Mouse (Mus musculus) brain, embryonic 14.5 days (tissue): ENCODE measurements around the gene Ints5.

Experiments
- CTCF ChIP-seq: fragments of 200-500 bp; IDR thresholded peaks from 2 replicates; pipeline ENCODE4 v1.5.1; 2012; ENCODE audit warnings: inconsistent platforms, mild to moderate bottlenecking, moderate library complexity, borderline replicate concordance; ENCODE audit not compliant: insufficient read depth, insufficient read length; ENCODE audit errors: extremely low read depth
- POLR2A ChIP-seq: fragments of 200-500 bp; IDR thresholded peaks from 2 replicates; pipeline ENCODE4 v1.6.1; 2012; ENCODE audit warnings: mild to moderate bottlenecking, inconsistent platforms, borderline replicate concordance; ENCODE audit not compliant: poor library complexity, insufficient read depth, insufficient read length, severe bottlenecking; ENCODE audit errors: extremely low read depth

DNA sequence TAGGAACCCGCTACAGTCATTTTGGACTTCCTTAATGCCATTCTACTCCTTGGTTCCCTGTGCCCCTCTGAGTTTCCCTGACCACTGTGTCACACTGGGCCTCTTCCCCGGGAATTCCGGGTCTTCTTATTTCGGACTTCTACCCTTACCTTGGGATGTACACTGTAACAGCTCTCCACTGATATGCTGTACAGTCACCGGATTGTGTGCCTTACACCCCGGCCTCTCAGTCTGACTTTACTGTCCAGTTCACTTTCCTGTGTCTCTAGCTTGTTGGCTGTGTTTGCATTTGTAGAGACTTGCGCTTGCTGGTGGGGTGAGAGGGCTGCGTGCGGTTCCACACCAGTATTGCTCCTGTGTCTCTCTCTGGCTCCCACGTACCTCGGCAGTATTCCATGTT lies 37.3 kb downstream of the Ints5 start:
- TF ChIP-seq CTCF (no peak), POLR2A (no peak)
